Mouse (Mus musculus) small intestine, adult 2 months (tissue): ENCODE results near the gene Nr5a1.

Source experiments
- CTCF ChIP-seq: fragments of 200-500 bp; IDR thresholded peaks from 2 replicates; pipeline ENCODE4 v1.5.1; 2012; ENCODE audit warnings: low read depth, mild to moderate bottlenecking, control low read depth, inconsistent platforms, low read length, moderate library complexity, mixed read lengths; ENCODE audit not compliant: insufficient replicate concordance, insufficient read length; ENCODE audit errors: extremely low read depth
- POLR2A ChIP-seq: fragments of 200-500 bp; IDR thresholded peaks from 2 replicates; pipeline ENCODE4 v1.6.1; 2012; ENCODE audit warnings: low read depth, mild to moderate bottlenecking, control low read depth, inconsistent platforms, low read length, moderate library complexity

DNA sequence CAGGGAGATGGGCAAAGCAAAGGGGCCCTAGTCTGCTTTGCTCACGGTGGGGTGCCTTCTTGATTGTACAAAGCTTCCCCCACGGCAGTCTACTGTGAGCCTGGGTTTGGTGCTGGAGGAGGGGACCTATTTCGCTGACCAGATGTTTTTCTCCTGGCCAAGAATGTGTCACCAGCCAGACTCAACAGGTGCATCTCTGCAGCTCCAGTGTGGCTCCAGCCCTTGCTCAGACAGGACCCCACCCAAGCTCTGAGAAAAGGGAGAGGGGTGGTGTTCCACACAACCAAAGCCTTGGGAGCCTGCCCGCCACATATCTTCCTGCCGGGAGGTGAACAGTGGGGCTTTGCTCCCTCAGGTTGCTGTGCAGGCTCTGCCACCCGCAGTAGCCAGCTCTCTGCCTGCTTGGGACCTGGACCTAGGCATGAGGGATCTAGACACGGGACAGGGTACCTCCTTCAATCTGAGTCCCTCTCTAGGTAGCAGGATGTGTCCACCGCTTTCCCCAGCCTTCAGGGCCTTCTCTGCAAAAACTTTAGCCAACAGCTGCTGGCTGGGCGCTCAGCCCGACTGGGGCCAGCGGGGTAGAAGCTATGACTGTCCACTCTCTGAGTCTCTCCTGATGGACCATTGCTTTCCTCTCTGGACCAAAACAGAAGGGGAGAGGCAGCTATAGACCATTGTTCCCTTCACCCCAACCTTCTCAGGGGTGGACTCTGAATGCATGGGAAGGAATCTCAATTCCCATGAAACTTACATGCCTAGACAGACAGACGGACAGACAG is 5.2 kb downstream of the Nr5a1 start:
- TF ChIP-seq CTCF, result no peak
- TF ChIP-seq POLR2A, result no peak
